Mouse (Mus musculus) layer of hippocampus, adult 9-10 months (tissue): ENCODE results near the gene Lce1m.
"Not testable (repeated sequence)": the region's sequence is repeated elsewhere in the genome, so short reads cannot be mapped to it uniquely, and the experiment has no call there.

Source experiments
- DNase-seq: peaks from one replicate; pipeline ENCODE4 v3.0.0; 2022; ENCODE audit warnings: low spot score

The Lce1m gene

DNA sequence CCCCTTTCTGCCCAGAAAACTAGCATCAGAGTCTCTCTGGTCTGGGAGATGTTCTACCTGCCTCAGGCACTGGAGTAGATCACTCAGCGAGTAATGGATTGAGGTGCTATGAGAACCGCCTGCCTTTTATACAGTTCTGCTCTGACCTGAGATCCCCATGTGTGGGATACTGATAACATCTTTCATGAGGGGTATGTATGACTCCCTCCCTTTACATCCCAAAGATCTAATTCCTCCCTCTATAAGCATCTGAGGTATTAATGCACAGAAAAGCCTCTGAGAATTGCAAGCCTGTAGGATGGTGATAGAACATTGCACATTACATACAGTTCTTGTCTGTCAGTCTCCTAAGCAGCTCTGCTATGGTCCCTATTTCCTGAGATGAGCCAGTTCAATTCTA, at the start of gene Lce1m:
Gene Lce1m (minus strand): TSS at position 101 of the 400 bp plus-strand sequence.
- DNase-seq = no peak

GRCm38 (mm10) chr3:93068523-93068922, 49.7 kb upstream of the Lce1m start, which contains the start of gene Gm4858:
TSS of gene Gm4858 (plus strand) at chr3:93068823.
- not testable (repeated sequence) for DNase-seq

DNA sequence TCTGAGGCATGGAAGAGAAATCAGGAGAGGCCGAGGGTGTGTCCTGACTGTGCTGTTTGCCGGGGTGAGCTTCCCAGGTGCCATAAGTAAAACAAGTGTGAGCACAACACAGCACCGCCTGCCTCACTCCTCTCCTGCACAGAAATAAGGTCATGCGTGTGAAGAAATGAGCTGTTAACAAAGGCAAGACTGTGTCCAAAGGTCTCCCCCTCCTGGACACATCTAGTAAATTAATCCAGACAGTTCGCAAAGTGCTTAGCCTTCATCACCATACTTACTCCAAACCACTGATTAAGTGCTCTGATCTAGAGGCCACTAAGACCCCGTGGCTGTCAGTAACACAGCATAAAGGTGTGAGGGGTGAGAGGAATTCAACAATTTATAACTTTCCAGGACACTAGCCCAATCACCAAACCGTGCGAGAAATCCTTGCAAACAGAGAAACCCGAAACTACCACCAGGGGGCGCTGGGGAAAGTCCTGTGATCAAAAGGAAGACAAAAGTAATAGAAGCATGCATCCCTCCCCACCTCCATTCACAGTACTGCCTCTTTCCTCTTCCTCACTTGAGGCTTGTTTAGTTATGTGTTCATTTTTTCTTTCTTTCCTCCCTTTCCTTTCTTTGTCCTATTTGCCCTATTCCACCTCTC, 34.1 kb upstream of the Lce1m start:
- DNase-seq = no peak

- DNase-seq = no peak
Observed at GRCm38 (mm10) chr3:93050182-93050581, 31.3 kb upstream of the Lce1m start.

DNA sequence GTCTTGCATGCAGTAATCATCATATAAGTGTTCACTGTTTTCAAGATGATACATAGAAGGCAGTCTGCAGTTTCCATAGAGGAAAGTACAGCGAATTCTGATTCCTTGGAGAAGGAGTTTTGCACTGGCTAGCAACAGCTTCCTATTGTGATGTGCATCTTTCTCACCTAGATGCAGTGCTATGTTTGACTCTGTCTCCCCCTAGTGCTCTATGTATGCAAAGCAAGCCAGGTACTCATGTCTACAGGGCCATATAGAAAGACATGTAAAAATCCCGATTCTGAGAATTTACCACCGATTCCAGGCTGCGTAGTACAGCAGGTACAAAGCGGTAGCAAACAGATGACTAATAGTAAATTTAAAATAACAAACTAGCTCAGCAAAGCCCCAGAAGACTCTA, 12.6 kb upstream of the Lce1m start:
- peak; percentile 49 for DNase-seq

DNA sequence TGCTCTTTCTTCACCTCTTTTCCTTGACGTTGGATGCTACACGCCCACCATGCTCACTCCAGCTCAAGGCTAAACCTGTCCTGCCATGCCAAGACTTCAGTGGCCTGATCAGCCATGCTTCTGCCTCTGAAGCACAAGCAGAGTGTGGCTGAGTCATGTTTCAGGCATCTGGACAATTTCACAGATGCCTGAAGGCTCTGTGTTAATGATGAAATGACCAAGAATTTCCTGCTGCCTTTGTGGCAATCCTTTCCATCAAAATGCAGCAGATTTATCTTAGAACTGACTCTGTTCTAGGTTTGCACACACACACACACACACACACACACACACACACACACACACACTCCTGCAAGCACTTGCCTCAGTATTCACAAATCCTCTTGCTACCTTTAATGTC, 6.6 kb upstream of the Lce1m start:
- DNase-seq = no peak

DNA sequence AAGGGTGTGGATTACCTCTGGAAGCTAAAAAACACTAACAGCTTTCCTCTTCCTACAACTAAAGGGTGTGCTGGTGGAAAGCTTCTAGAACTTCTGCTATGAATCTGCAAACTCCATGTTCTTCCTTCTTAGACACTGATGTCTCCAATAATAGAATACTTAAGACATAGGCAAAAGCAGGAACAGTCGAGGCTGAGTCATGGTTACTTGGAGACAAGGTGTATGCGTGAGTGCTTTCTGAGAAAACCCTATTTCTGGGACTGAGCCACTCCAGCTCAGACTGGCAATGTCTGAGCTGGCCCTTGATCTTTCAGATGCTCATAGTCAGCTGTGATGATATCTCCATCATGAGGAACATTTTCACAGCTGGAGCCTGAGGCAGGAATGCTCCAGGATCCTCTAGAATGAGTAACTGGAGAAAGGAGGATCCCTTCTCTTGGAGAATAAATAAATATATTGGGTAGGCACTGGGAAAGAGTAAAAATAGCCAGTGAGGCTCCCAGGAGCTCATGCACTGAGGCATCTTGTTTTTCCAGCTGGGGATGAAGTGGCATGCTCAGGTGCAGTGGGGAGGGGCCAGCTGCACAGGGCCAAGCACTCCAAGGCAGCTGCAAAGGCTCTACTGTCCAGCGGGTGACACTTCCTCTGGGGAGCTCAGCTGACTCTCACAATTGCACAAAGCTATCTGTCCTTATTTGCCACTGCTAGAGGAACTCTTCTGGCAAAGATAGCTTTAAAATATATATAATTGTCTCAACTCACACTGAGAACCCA, 4.7 kb upstream of the Lce1m start:
- DNase-seq = no peak

- DNase-seq = no peak
Observed at GRCm38 (mm10) chr3:93021171-93021570, 2.3 kb upstream of the Lce1m start.

DNA sequence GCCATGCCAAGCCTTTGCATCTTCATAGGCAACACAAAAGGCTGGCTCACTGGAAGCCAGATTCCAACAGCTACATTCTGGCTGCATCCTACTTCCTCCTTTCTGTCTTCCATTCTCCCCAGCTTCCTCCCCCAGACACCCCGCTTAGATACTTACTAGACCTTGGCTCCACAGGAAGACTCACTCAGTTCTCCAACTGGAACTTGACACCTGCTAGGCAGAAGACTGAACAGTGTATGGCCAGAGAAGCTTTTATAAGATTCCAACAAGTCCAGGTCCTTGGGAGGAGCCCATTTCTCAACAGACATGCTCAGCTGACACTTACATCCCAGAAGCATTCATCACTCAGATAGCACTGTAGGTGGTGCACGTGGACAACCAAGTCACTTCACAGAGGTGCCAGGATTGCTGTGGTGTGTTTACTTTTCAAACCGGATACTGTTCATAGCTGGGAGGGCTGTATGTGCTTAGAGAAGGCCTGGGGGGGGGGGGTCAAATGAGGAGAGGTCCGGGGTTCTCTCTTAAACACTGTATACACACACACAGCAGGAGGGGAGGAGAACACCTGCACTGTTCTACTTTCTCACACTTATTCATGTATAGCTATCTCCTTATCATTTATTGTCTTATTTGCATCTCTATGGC, 3.3 kb downstream of the Lce1m start, which contains the start of gene Crct1:
Gene Crct1 (minus strand): TSS at position 228 of the 645 bp plus-strand sequence.
- DNase-seq = no peak

DNA sequence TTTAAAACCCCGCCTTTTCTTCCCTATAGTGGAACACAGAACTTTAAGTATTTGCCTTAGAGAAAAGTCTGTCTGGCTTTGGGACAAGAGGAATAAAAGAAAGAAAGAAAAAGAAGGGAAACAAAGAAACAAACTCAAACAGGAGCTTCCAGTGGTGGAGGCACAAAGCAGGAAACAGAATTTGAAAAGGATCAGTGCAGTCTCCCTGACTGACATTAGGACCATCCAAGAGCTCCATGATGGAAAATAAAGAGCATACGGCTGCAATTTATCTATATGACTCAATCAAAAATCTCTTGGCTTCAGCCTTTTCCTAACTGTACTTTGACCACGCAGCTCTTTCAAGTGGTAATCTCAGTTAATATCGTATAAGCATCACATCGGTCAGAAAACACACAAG, 4.0 kb downstream of the Lce1m start:
- no peak for DNase-seq

DNA sequence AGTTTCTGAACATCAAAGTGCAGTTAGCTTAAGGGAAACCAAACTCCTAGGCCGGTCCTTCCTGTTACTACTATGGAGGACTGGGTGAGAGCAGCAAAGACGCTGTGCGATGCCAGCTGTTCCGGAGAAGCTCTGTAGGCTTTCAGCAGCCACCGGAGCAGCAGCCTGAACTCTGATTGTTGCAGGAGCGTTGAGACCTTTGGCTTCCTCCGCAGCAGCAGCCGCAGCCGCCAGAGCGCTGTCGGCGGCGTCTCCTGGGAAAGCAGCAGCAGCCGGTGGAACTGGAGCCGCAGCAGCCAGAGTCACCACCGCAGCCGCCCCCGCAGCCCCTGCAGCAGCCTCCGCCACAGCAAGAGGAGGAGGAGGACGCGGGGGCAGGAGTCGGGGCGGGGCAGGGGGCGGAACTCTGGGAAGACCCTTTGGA, 4.5 kb downstream of the Lce1m start:
- no peak for DNase-seq

GRCm38 (mm10) chr3:93002843-93003242, 16.0 kb downstream of the Lce1m start:
- DNase-seq = no peak

DNA sequence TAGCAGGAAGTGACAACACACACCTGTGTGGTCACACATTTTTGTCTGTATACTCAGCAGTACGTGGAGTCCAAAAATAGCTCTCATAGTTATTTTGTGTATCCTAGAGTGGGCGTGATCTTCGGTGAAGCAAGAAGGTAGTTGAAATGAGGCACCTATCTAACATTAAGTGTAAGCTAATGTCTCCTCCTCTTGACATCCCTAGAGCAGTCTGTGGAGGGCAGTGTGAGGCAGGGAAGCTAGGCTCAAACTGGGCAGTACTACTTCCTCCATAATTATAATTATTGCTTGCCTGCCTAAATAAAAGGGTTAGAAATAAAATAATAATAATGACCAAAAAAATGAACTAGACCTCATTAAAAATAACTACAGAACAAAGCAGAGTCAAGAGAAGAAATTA, 18.2 kb downstream of the Lce1m start:
- no peak for DNase-seq

- DNase-seq = peak; percentile 39
Observed at GRCm38 (mm10) chr3:92998691-92999090, 20.2 kb downstream of the Lce1m start.

- DNase-seq = no peak
Observed at GRCm38 (mm10) chr3:92991926-92992325, 26.9 kb downstream of the Lce1m start, which contains the start of gene Lce3f. TSS of gene Lce3f (plus strand) at chr3:92992226.

DNA sequence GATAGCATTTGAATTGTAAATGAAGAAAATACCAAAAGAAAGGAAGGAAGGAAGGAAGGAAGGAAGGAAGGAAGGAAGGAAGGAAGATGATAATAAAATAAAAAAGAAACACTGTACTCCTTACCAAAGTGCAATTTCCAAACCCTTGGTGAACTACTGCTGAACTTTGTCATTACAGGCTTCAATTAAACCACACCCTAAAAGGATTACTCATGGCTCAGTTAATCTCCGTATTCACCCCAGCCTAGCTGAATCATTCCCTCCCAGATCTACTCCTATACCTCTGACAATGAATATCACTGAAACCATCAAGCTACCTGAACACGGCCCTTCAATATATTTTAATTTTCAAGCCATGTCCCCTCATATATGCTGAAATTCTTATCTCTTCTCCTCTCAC, 40.4 kb downstream of the Lce1m start:
- DNase-seq = no peak
